Mouse (Mus musculus) olfactory bulb, adult 2 months (tissue): ENCODE results near the gene Faf1.

Experiments used
- CTCF ChIP-seq: fragments of 200-500 bp; IDR thresholded peaks from 2 replicates; pipeline ENCODE4 v1.5.1; 2012; ENCODE audit warnings: low read depth, mild to moderate bottlenecking, low read length, moderate library complexity; ENCODE audit not compliant: insufficient read depth
- POLR2A ChIP-seq: fragments of 200-500 bp; IDR thresholded peaks from 2 replicates; pipeline ENCODE4 v1.6.1; 2012; ENCODE audit warnings: mild to moderate bottlenecking, low read depth, low read length, moderate library complexity; ENCODE audit not compliant: insufficient read depth

DNA sequence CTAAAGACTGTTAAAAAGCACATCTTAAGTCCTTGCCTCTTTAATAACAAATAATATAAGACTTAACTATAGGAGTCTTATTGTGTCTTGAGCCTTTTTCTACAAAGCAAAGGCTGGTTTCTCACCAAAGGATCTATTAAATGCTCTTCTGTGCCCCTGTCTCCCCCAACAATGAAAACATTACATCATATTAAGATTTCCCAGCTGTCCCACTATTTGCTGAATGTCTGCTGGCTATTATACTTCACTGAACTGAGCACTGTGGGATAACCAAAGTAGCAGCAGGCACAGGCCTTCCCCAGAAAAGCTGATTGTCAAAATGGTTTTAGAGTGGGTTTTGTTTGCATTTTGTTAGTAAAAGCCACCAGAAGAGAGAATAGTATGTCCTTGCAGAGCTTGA, 262.9 kb downstream of the Faf1 start:
- no peak for TF ChIP-seq CTCF
- no peak for TF ChIP-seq POLR2A
